Mouse (Mus musculus) stomach, adult 2 months (tissue): ENCODE results near the gene Olfr1253. TPM values are rescaled to one million over a fixed set of nuclear protein-coding genes. Genes with fewer than 3 reads are reported as not detected.

Source experiments
- polyA plus RNA-seq: library from polyadenylated mRNA; depleted of rRNA; stranded (reverse); fragments of >200 nt; gene quantifications from 2 replicates; pipeline ENCODE4 v1.2.3, GENCODE M21; 2012; rRNA removed

The Olfr1253 gene
- not detected in 2 replicates for polyA plus RNA-seq

DNA sequence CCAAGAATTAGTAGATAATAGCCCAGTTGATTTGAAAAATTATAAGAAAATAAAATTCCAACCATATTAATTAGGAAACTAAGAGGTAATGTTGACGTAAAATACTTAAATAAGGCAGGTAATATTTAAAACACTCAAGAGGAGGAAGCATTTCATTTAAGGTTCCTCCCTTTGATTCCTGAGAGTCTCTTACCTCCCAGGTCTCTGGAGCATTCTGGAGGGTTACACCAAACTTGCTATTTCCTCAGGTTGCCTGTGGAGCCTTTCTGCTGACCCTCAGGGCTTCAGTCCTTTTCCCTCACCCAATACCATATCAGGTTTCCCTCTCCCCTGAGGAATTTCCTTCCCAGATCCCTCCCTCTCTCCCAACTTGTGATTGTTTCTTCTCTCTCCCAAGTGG lies at the start of gene Olfr1253:
Gene Olfr1253, minus strand, starts transcription at position 101 of the 400 bp plus-strand sequence.

DNA sequence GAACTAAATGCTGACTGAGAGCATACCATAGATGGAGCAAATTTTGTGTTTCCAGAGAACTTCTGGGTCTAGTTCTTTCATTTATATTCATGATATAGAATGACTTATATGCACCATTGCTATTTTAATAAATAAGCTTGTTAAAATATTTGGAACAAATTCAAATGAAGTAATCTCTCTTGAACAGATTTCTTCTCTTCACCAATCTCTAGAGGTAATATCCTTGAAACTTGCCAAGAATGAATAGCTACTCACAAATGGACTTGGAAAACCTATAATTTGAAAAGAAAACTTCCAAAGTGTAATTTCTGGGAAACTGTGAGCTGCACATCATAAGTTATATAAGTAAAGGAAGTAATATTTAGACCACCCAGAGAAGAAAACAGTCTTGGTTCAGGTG lies 36.6 kb upstream of the Olfr1253 start, which contains the start of gene Olfr1254:
Gene Olfr1254, minus strand, starts transcription at position 101 of the 400 bp plus-strand sequence.

GRCm38 (mm10) chr2:89724912-89725311 lies 32.0 kb downstream of the Olfr1253 start, which contains the start of gene Olfr1252:
Gene Olfr1252, minus strand, starts transcription at chr2:89725012.

Other genes with a start within 250 kb of the Olfr1253 start
- gene Olfr1243, start 225.6 kb downstream of the Olfr1253 start, polyA plus RNA-seq, result not detected in 2 replicates
- gene Olfr1245, start 178.6 kb downstream of the Olfr1253 start, polyA plus RNA-seq, result not detected in 2 replicates
- not detected in 2 replicates for gene Olfr1246, start 163.9 kb downstream of the Olfr1253 start, polyA plus RNA-seq
- not detected in 2 replicates for gene Olfr1247, start 143.0 kb downstream of the Olfr1253 start, polyA plus RNA-seq
- gene Olfr1248, start 138.8 kb downstream of the Olfr1253 start, polyA plus RNA-seq, result not detected in 2 replicates
- gene Olfr1249, start 122.1 kb downstream of the Olfr1253 start, polyA plus RNA-seq, result not detected in 2 replicates
- not detected in 2 replicates for gene Olfr1250, start 95.6 kb downstream of the Olfr1253 start, polyA plus RNA-seq
- not detected in 2 replicates for gene Olfr1251, start 85.2 kb downstream of the Olfr1253 start, polyA plus RNA-seq
- not detected in 2 replicates for gene Olfr1252, start 32.1 kb downstream of the Olfr1253 start, polyA plus RNA-seq
- not detected in 2 replicates for gene Olfr1254, start 36.5 kb upstream of the Olfr1253 start, polyA plus RNA-seq
- not detected in 2 replicates for gene Olfr1255, start 55.0 kb upstream of the Olfr1253 start, polyA plus RNA-seq
- not detected in 2 replicates for gene Olfr1256, start 84.5 kb upstream of the Olfr1253 start, polyA plus RNA-seq
- gene Olfr48, start 91.1 kb upstream of the Olfr1253 start, polyA plus RNA-seq, result not detected in 2 replicates
- gene Olfr1257, start 121.3 kb upstream of the Olfr1253 start, polyA plus RNA-seq, result not detected in 2 replicates
- gene Olfr1258, start 170.2 kb upstream of the Olfr1253 start, polyA plus RNA-seq, result not detected in 2 replicates
- 0.03 TPM in 1 of 2 replicates, not detected in the other for gene Olfr1259, start 191.6 kb upstream of the Olfr1253 start, polyA plus RNA-seq
- not detected in 2 replicates for gene Olfr1260, start 217.2 kb upstream of the Olfr1253 start, polyA plus RNA-seq
- not detected in 2 replicates for gene Olfr1261, start 234.1 kb upstream of the Olfr1253 start, polyA plus RNA-seq
- not detected in 2 replicates for gene Olfr1262, start 243.1 kb upstream of the Olfr1253 start, polyA plus RNA-seq